Mouse (Mus musculus) granulocyte monocyte progenitor cell, adult 5-6 weeks (primary cell): Measurements from ENCODE around the gene Fgfr2. TPM values are rescaled to one million over a fixed set of nuclear protein-coding genes. Genes with fewer than 3 reads are reported as not detected.

Experiments
- ATAC-seq: replicated peaks from 2 replicates; pipeline ENCODE4 v1.8.0; 2016; ENCODE audit warnings: mild to moderate bottlenecking, moderate TSS enrichment, inconsistent platforms; ENCODE audit not compliant: poor library complexity, severe bottlenecking
- total RNA-seq, 2 experiments: library from RNA; stranded (forward) in 1 of 2; stranded (reverse) in 1 of 2; fragments of 200-712, 200-1000 nt in 1 of 2; fragments of >200 nt in 1 of 2; fragmentation: Nextera tagmentation in 1 of 2; gene quantifications; 2 replicates each; pipeline ENCODE4 v1.2.3; 2014 to 2017

The Fgfr2 gene
- total RNA-seq, 2 experiments from 2014 or later: not detected

- ATAC-seq: no peak
Measured at GRCm38 (mm10) chr7:131608049-131608448, 1515.1 kb downstream of the Fgfr2 start.

- no peak for ATAC-seq
Measured at GRCm38 (mm10) chr7:131605481-131605880, 1517.7 kb downstream of the Fgfr2 start.

- no peak for ATAC-seq
Measured at GRCm38 (mm10) chr7:131604946-131605345, 1518.2 kb downstream of the Fgfr2 start.

GRCm38 (mm10) chr7:131603186-131603585 lies 1520.0 kb downstream of the Fgfr2 start:
- ATAC-seq: no peak

GRCm38 (mm10) chr7:131602106-131602505 lies 1521.0 kb downstream of the Fgfr2 start:
- ATAC-seq: no peak

- no peak; the same call in 1 of the 2 replicates for ATAC-seq
Measured at GRCm38 (mm10) chr7:131598483-131598824, 1524.7 kb downstream of the Fgfr2 start.

- ATAC-seq: no peak
Measured at GRCm38 (mm10) chr7:131597779-131598482, 1525.2 kb downstream of the Fgfr2 start.

- no peak for ATAC-seq
Measured at GRCm38 (mm10) chr7:131585551-131585950, 1537.6 kb downstream of the Fgfr2 start.

- ATAC-seq: no peak
Measured at GRCm38 (mm10) chr7:131582178-131582577, 1541.0 kb downstream of the Fgfr2 start.

GRCm38 (mm10) chr7:131575246-131575645 lies 1547.9 kb downstream of the Fgfr2 start:
- no peak for ATAC-seq

GRCm38 (mm10) chr7:131560697-131561042 lies 1562.5 kb downstream of the Fgfr2 start:
- ATAC-seq: peak; percentile 9; the same call in 1 of the 2 replicates

GRCm38 (mm10) chr7:131559986-131560696 lies 1563.0 kb downstream of the Fgfr2 start, which contains the start of gene Bub3:
Gene Bub3 (plus strand): TSS chr7:131560222.
- ATAC-seq: peak; percentile 86

GRCm38 (mm10) chr7:131557751-131558150 lies 1565.4 kb downstream of the Fgfr2 start:
- ATAC-seq: no peak

GRCm38 (mm10) chr7:131556541-131557271 lies 1566.4 kb downstream of the Fgfr2 start:
- ATAC-seq: no peak

- no peak for ATAC-seq
Measured at GRCm38 (mm10) chr7:131556116-131556515, 1567.0 kb downstream of the Fgfr2 start.

GRCm38 (mm10) chr7:131555301-131556081 lies 1567.7 kb downstream of the Fgfr2 start:
- no peak for ATAC-seq

- peak; percentile 30 for ATAC-seq
Measured at GRCm38 (mm10) chr7:131554341-131555180, 1568.6 kb downstream of the Fgfr2 start.

- ATAC-seq: peak; percentile 57
Measured at GRCm38 (mm10) chr7:131553771-131554175, 1569.4 kb downstream of the Fgfr2 start.

- ATAC-seq: no peak
Measured at GRCm38 (mm10) chr7:131552781-131553180, 1570.4 kb downstream of the Fgfr2 start.
